Mouse (Mus musculus): ENCODE data around the gene Jade2. TPM values are rescaled to one million over a fixed set of nuclear protein-coding genes. Genes with fewer than 3 reads are reported as not detected.

Gene Jade2
- polyA plus RNA-seq, 1 experiment from 2014 or later, result 0.59 TPM

- WGBS, result 39% methylated on average over 11 of the region's 11 CpGs
- no peak overlapping the region for H3K4me2 ChIP-seq
- ATAC-seq (replicated peaks; ENCODE audit: low FRiP score) (no peak), DNase-seq (ENCODE audit: low spot score) (peak; percentile 60)
- no peak overlapping the region for H3K9ac ChIP-seq (ENCODE audit: low read depth, low read length)
- H3K27ac ChIP-seq (ENCODE audit: low read depth, low read length), result no peak overlapping the region
- no peaks in the 10 kb centered on the region for H3K27me3 ChIP-seq (replicated peaks; ENCODE audit: control insufficient read depth, insufficient read depth, low read length)
- no peaks in the 10 kb centered on the region for H3K9me3 ChIP-seq (ENCODE audit: control insufficient read depth, low read length)
- H3K4me3 ChIP-seq (ENCODE audit: low read depth, low read length), result no peak overlapping the region
- H3K36me3 ChIP-seq (ENCODE audit: control insufficient read depth, insufficient read depth, low read length), result peaks cover 2% of the 10 kb centered on the region; the same call in 1 of the 2 replicates
- peaks cover 7% of the 10 kb centered on the region for H3K4me1 ChIP-seq (replicated peaks; ENCODE audit: control insufficient read depth, insufficient read depth, low read length)
Measured at GRCm38 (mm10) chr11:51820861-51821260, 36.6 kb downstream of the Jade2 start.

- Histone ChIP-seq H3K36me3 (ENCODE audit: control insufficient read depth, insufficient read depth, low read length) (peaks cover 2% of the 10 kb centered on the region; the same call in 1 of the 2 replicates), H3K27ac (ENCODE audit: low read depth, low read length) (no peak overlapping the region), H3K9ac (ENCODE audit: low read depth, low read length) (no peak overlapping the region), H3K4me1 (replicated peaks; ENCODE audit: control insufficient read depth, insufficient read depth, low read length) (peaks cover 7% of the 10 kb centered on the region), H3K4me2 (no peak overlapping the region), H3K27me3 (replicated peaks; ENCODE audit: control insufficient read depth, insufficient read depth, low read length) (no peaks in the 10 kb centered on the region), H3K4me3 (ENCODE audit: low read depth, low read length) (no peak overlapping the region), H3K9me3 (ENCODE audit: control insufficient read depth, low read length) (no peaks in the 10 kb centered on the region)
- 60% methylated on average over 3 of the region's 3 CpGs for WGBS
- DNase-seq (ENCODE audit: low spot score) (no peak), ATAC-seq (replicated peaks; ENCODE audit: low FRiP score) (no peak)
Measured at GRCm38 (mm10) chr11:51819964-51820363, 37.5 kb downstream of the Jade2 start.

DNA sequence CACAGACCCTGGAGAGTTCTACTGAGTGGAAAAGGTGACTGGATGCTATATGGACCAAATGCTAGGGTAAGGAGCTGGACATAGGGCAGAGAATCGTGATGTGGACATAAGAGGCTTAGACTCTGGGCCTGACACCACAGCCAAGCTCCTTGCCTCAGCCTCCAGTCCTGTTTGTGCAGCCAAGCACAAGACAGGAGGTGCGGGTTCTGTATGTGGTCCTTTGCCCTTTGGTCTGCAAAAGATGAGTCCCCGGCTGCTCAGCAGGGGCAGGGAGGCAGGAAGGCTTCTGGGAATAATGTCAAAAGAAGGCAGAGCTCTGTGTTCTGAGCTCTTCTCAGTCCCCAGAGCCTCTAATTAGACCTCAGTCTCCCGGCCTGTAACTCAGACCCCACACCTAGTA, 38.6 kb downstream of the Jade2 start:
- Histone ChIP-seq H3K4me1 (replicated peaks; ENCODE audit: control insufficient read depth, insufficient read depth, low read length) (peaks cover 7% of the 10 kb centered on the region), H3K4me3 (ENCODE audit: low read depth, low read length) (no peak overlapping the region), H3K9ac (ENCODE audit: low read depth, low read length) (no peak overlapping the region; the same call in 1 of the 2 replicates), H3K4me2 (no peak overlapping the region; the same call in 1 of the 2 replicates), H3K27me3 (replicated peaks; ENCODE audit: control insufficient read depth, insufficient read depth, low read length) (no peaks in the 10 kb centered on the region), H3K27ac (ENCODE audit: low read depth, low read length) (no peak overlapping the region), H3K9me3 (ENCODE audit: control insufficient read depth, low read length) (no peaks in the 10 kb centered on the region), H3K36me3 (ENCODE audit: control insufficient read depth, insufficient read depth, low read length) (no peaks in the 10 kb centered on the region; the same call in 1 of the 2 replicates)
- ATAC-seq (replicated peaks; ENCODE audit: low FRiP score) (no peak), DNase-seq (ENCODE audit: low spot score) (no peak)
- WGBS, result 92% methylated on average over 4 of the region's 4 CpGs

DNA sequence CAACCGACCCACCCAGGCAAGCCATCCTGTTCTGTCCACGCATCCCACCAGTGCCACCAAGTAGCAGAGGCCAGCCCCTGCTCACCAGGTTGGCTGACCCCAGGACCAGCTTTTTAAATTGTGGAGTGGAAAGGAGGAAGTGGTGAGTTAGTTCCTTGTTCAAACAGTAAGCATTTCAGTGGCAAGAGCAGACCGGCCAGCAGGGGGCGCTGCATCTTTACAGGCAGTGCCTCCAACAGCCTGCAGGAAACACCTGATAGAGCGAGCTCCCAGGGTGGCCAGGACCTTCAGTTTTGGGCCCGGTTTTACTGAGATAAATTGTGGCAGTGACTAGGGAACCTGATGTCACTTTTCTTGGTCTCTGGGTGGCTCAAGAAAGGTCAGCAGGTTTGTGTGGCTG, 39.7 kb downstream of the Jade2 start:
- H3K36me3 ChIP-seq (ENCODE audit: control insufficient read depth, insufficient read depth, low read length), result no peaks in the 10 kb centered on the region; the same call in 1 of the 2 replicates
- H3K9me3 ChIP-seq (ENCODE audit: control insufficient read depth, low read length), result no peaks in the 10 kb centered on the region
- WGBS, result 27% methylated on average over 6 of the region's 6 CpGs
- H3K4me1 ChIP-seq (replicated peaks; ENCODE audit: control insufficient read depth, insufficient read depth, low read length), result peaks cover 4% of the 10 kb centered on the region
- no peak overlapping the region for H3K27ac ChIP-seq (ENCODE audit: low read depth, low read length)
- DNase-seq (ENCODE audit: low spot score) (peak; percentile 85), ATAC-seq (replicated peaks; ENCODE audit: low FRiP score) (0 out of 2 replicates have a peak, but pooled peaks have one; percentile 48)
- no peak overlapping the region for H3K4me2 ChIP-seq
- no peak overlapping the region for H3K9ac ChIP-seq (ENCODE audit: low read depth, low read length)
- H3K4me3 ChIP-seq (ENCODE audit: low read depth, low read length), result no peak overlapping the region
- no peaks in the 10 kb centered on the region for H3K27me3 ChIP-seq (replicated peaks; ENCODE audit: control insufficient read depth, insufficient read depth, low read length)

DNA sequence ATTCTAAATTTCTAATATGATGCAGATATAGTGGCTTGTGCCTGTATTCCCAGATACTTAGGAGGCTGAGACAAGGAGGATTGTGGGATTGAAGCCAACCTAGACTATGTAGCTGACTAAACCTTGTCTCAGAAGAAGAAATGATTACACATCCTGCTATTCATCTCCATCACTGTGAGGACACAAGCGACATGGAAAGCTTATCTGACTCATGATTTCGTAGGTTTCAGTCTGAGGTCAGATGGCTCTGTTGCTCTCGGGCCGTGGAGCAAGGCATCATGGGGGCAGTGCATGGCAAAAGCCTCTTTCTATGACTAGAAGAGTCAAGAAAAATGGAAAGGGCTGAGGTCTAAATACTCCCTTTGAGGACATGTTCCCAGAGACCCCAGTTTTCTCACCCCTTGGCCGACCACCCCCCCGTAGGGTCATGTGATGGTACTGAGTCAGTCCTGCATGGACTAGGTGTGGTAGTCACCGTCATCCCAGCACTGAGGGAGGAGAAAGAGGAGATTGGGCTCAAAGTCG, 45.4 kb downstream of the Jade2 start:
- H3K4me2 ChIP-seq, result no peak overlapping the region
- no peaks in the 10 kb centered on the region for H3K4me1 ChIP-seq (replicated peaks; ENCODE audit: control insufficient read depth, insufficient read depth, low read length)
- H3K9me3 ChIP-seq (ENCODE audit: control insufficient read depth, low read length), result 0 out of 2 replicates have a peak, but pooled peaks cover 2% of the 10 kb centered on the region
- no peak for ATAC-seq (replicated peaks; ENCODE audit: low FRiP score)
- no peak overlapping the region for H3K9ac ChIP-seq (ENCODE audit: low read depth, low read length)
- no peaks in the 10 kb centered on the region for H3K36me3 ChIP-seq (ENCODE audit: control insufficient read depth, insufficient read depth, low read length)
- H3K27ac ChIP-seq (ENCODE audit: low read depth, low read length), result no peak overlapping the region
- H3K4me3 ChIP-seq (ENCODE audit: low read depth, low read length), result no peak overlapping the region
- WGBS, result 85% methylated on average over 8 of the region's 8 CpGs
- H3K27me3 ChIP-seq (replicated peaks; ENCODE audit: control insufficient read depth, insufficient read depth, low read length), result no peaks in the 10 kb centered on the region
- no peak for DNase-seq (ENCODE audit: low spot score)

- Histone ChIP-seq H3K27me3 (replicated peaks; ENCODE audit: control insufficient read depth, insufficient read depth, low read length) (no peaks in the 10 kb centered on the region), H3K4me2 (no peak overlapping the region), H3K36me3 (ENCODE audit: control insufficient read depth, insufficient read depth, low read length) (no peaks in the 10 kb centered on the region), H3K9me3 (ENCODE audit: control insufficient read depth, low read length) (0 out of 2 replicates have a peak, but pooled peaks cover 2% of the 10 kb centered on the region), H3K4me3 (ENCODE audit: low read depth, low read length) (no peak overlapping the region), H3K4me1 (replicated peaks; ENCODE audit: control insufficient read depth, insufficient read depth, low read length) (no peaks in the 10 kb centered on the region), H3K9ac (ENCODE audit: low read depth, low read length) (no peak overlapping the region), H3K27ac (ENCODE audit: low read depth, low read length) (no peak overlapping the region)
- WGBS, result 88% methylated on average over 4 of the region's 4 CpGs
- no peak for ATAC-seq (replicated peaks; ENCODE audit: low FRiP score)
- DNase-seq (ENCODE audit: low spot score), result no peak
Measured at GRCm38 (mm10) chr11:51811230-51811629, 46.2 kb downstream of the Jade2 start.

DNA sequence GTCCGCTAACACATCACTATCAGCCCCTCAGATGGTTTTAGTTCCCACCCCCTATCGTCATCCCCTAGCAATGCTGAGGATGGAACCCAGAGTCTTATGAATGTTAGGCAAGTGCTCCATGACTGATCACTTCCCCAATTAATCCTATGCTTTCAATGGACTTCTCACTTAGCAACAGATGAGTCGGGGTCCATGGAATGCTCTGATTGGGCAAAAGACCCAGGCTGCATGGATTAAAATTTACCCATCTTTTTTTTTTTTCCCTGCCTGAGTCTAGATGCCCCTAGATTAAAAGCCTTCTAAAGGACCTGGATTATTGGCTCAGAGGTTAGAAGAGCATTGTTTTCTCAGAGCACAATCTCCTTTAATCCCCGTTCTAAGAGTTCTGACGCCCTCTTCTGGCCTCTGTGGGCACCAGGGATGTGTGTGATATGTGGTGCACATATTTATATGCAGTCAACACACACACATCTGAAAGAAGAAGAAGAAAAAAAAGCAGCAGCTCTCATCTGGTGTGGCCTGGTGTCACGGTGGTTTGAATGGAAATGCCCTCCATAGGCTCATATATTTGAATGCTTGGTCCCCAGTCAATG, 47.7 kb downstream of the Jade2 start:
- Histone ChIP-seq H3K27me3 (replicated peaks; ENCODE audit: control insufficient read depth, insufficient read depth, low read length) (no peaks in the 10 kb centered on the region), H3K9me3 (ENCODE audit: control insufficient read depth, low read length) (0 out of 2 replicates have a peak, but pooled peaks cover 2% of the 10 kb centered on the region), H3K27ac (ENCODE audit: low read depth, low read length) (no peak overlapping the region), H3K9ac (ENCODE audit: low read depth, low read length) (no peak overlapping the region), H3K36me3 (ENCODE audit: control insufficient read depth, insufficient read depth, low read length) (no peaks in the 10 kb centered on the region), H3K4me2 (no peak overlapping the region), H3K4me3 (ENCODE audit: low read depth, low read length) (no peak overlapping the region), H3K4me1 (replicated peaks; ENCODE audit: control insufficient read depth, insufficient read depth, low read length) (no peaks in the 10 kb centered on the region)
- ATAC-seq (replicated peaks; ENCODE audit: low FRiP score), result no peak; the same call in 1 of the 2 replicates
- WGBS, result 56% methylated on average over 6 of the region's 6 CpGs
- no peak for DNase-seq (ENCODE audit: low spot score)

DNA sequence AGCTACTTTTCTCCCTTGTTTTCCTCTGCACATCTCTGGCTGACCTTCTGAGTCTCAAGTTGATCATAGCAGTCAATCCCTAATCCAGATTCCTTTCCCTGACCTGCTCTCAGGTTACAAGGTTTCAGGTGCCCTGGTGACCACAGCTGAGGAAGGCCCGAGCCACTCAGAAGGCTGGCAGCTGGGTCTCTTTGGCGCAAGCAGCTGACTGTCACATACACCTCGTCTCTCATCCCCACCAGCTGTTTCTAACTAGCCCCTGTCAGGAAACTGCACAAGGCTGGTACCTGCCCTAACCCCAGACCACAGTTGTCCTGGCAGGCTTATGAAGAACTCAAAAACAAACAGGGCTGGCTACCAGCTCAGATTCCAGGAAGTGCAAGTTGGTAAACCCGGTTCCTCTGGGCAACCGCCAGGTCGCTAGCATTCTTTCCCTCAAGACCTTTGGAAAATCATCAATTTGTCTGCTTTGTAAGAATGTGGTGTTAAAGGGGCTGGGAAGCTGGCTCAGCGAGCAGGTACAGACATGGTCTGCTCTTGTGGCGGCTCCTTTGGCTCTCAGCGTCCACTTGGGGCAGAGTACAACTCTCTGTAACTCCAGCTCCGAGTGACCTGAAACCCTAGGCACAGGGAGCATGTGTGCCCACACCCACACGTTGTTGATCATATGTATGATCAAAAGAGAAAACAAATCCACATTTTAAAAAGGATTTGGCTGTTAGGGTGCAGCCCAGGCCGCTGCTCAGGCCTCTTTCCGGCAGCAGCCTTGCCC, 50.2 kb downstream of the Jade2 start:
- Histone ChIP-seq H3K4me3 (ENCODE audit: low read depth, low read length) (no peak overlapping the region), H3K4me2 (no peak overlapping the region), H3K4me1 (replicated peaks; ENCODE audit: control insufficient read depth, insufficient read depth, low read length) (no peaks in the 10 kb centered on the region), H3K27me3 (replicated peaks; ENCODE audit: control insufficient read depth, insufficient read depth, low read length) (no peaks in the 10 kb centered on the region), H3K27ac (ENCODE audit: low read depth, low read length) (no peak overlapping the region), H3K36me3 (ENCODE audit: control insufficient read depth, insufficient read depth, low read length) (no peaks in the 10 kb centered on the region), H3K9ac (ENCODE audit: low read depth, low read length) (no peak overlapping the region), H3K9me3 (ENCODE audit: control insufficient read depth, low read length) (0 out of 2 replicates have a peak, but pooled peaks cover 2% of the 10 kb centered on the region)
- ATAC-seq (replicated peaks; ENCODE audit: low FRiP score) (no peak), DNase-seq (ENCODE audit: low spot score) (no peak)
- 57% methylated on average over 13 of the region's 13 CpGs for WGBS
